In the genomic region with DNA sequence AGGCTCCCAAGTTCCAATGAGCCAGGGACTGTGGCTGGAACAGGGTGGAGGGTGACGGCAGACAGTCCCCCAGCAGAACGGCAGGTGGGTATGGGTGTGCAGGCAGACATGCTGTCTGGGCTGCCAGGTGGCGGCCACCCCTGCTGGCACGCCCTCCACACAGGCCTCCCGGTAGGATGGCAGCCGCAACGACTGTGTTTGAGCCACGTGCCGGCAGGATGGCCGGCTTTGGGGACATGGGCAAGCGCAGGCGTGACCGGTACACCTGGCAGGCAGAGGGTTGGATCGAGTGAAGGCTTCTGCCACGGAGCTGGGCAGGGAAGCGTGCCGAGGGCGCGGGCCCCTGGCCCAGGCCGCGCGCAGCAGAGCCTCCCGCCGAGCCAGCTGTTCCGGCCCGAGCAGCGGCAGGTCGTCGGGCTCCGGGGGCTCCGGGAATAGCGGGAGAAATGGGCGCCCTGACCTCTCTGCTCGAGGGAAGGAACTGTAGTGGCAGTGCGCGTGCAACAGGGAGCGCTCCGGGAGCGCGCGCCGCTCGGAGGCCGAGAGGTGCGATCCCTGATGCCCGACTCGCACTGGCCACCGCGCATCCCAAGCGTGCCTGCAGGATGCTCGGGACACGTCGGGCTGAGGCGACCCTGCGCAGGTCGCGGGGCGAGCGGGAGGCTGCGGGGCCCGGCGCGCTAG, we compare ENCODE assay signal across 8 mouse cellular contexts. TPM values are rescaled to one million over a fixed set of nuclear protein-coding genes. Genes with fewer than 3 reads are reported as not detected.
DNase-seq lines count a peak whose midpoint lies in the region; ATAC-seq and TF ChIP-seq lines count a peak whose summit lies in the region.

No protein-coding gene starts in this region.

- peak overlapping the region; percentile 67 for H3K9ac ChIP-seq in neural tube, embryonic 13.5 days

- no peak overlapping the region for H3K27ac ChIP-seq in spleen, adult 2 months (ENCODE audit: insufficient read depth, low read length)
- no peak overlapping the region for H3K27ac ChIP-seq in neural tube, embryonic 13.5 days (replicated peaks)

- 4% methylated on average over 63 of the region's 63 CpGs for WGBS in spleen, adult 2 months
- WGBS in neural tube, embryonic 13.5 days, result 2% methylated on average over 60 of the region's 63 CpGs

- peaks cover 12% of the 10 kb centered on the region for H3K27me3 ChIP-seq in spleen, adult 2 months (ENCODE audit: control insufficient read depth, insufficient read depth, low read length)
- H3K27me3 ChIP-seq in neural tube, embryonic 13.5 days, result peaks cover 88% of the 10 kb centered on the region

- peaks cover 4% of the 10 kb centered on the region; the same call in 1 of the 2 replicates for H3K36me3 ChIP-seq in spleen, adult 2 months (ENCODE audit: control insufficient read depth, insufficient read depth, low read length)
- peaks cover under 1% of the 10 kb centered on the region; the same call in 1 of the 2 replicates for H3K36me3 ChIP-seq in neural tube, embryonic 13.5 days

- no peak for ATAC-seq in neural tube, embryonic 13.5 days (ENCODE audit: low read depth)

- TF ChIP-seq CTCF in spleen, adult 2 months (IDR thresholded peaks at IDR 0.05; ENCODE audit: extremely low read depth, insufficient read depth, insufficient read length, insufficient replicate concordance), result no peak

- DNase-seq in adrenal gland, postnatal 10 days, result peak; percentile 56
- no peak for DNase-seq in adrenal gland, adult 18-20 months (ENCODE audit: low spot score in 2 of 2)
- DNase-seq in spleen, adult 2 months (ENCODE audit: low read depth in 1 of 2, low spot score in 2 of 2), result no peak
- no peak for DNase-seq in spleen, adult 12 weeks (ENCODE audit: low spot score)
- peak; percentile 46 for DNase-seq in kidney, postnatal 10 days
- no peak for DNase-seq in frontal cortex, adult 2 months (ENCODE audit: extremely low spot score in 1 of 2, low spot score in 1 of 2)
- no peak for DNase-seq in thymus, postnatal 36 days

- H3K9me3 ChIP-seq in neural tube, embryonic 13.5 days, result no peaks in the 10 kb centered on the region

- peak overlapping the region; percentile 75 for H3K4me2 ChIP-seq in neural tube, embryonic 13.5 days

- H3K4me3 ChIP-seq in spleen, adult 2 months (ENCODE audit: extremely low read depth, insufficient read depth, insufficient read length), result peak overlapping the region; percentile 19; the same call in 1 of the 2 replicates
- H3K4me3 ChIP-seq in neural tube, embryonic 13.5 days, result peak overlapping the region; percentile 45

- H3K4me1 ChIP-seq in spleen, adult 2 months (ENCODE audit: control insufficient read depth, insufficient read depth, insufficient read length), result peaks cover 12% of the 10 kb centered on the region
- peaks cover 57% of the 10 kb centered on the region for H3K4me1 ChIP-seq in neural tube, embryonic 13.5 days (replicated peaks)

- TF ChIP-seq POLR2A in spleen, adult 2 months (IDR thresholded peaks at IDR 0.05; ENCODE audit: low read depth, low read length), result no peak

RNA-seq across cellular contexts. Expression of a gene that starts 17.2 kb away (rescaled TPM):
- under 1 TPM; 0.61 to 0.75 TPM for total RNA-seq in adrenal gland, postnatal 10 days (2021)
- 10 to 100 TPM in 1 of 2 experiments, 1 to 10 TPM in 1; 2.2 to 10.6 TPM for total RNA-seq in adrenal gland, adult 18-20 months (2021)
- polyA plus RNA-seq in spleen, adult 2 months (2012; rRNA removed), result 9.5 and 13.7 TPM in 2 replicates
- 0.55 and 0.57 TPM in 2 replicates for polyA plus RNA-seq in neural tube, embryonic 13.5 days (2015; fragmentation: Nextera tagmentation; extraction: Ambion mirVana)
- 55.1 and 55.6 TPM in 2 replicates for polyA plus RNA-seq in frontal cortex, adult 2 months (2012; rRNA removed)

RNA-seq across cellular contexts. Expression of a gene that starts 27.0 kb away (rescaled TPM):
- 100 to 1,000 TPM; 368 to 383 TPM for total RNA-seq in adrenal gland, postnatal 10 days (2021)
- 1,000 to 10,000 TPM; 1,063 to 1,343 TPM for total RNA-seq in adrenal gland, adult 18-20 months (2021)
- polyA plus RNA-seq in spleen, adult 2 months (2012; rRNA removed), result 18.7 and 24.6 TPM in 2 replicates
- polyA plus RNA-seq in neural tube, embryonic 13.5 days (2015; fragmentation: Nextera tagmentation; extraction: Ambion mirVana), result 19.4 and 20.4 TPM in 2 replicates
- polyA plus RNA-seq in frontal cortex, adult 2 months (2012; rRNA removed), result 33.1 and 34.4 TPM in 2 replicates

RNA-seq across cellular contexts. Expression of a gene that starts 47.6 kb away (rescaled TPM):
- total RNA-seq in adrenal gland, postnatal 10 days (2021), result 10 to 100 TPM; 12.7 to 16.1 TPM
- 10 to 100 TPM; 43.9 to 59.6 TPM for total RNA-seq in adrenal gland, adult 18-20 months (2021)
- 1.1 TPM in 2 replicates for polyA plus RNA-seq in spleen, adult 2 months (2012; rRNA removed)
- polyA plus RNA-seq in neural tube, embryonic 13.5 days (2015; fragmentation: Nextera tagmentation; extraction: Ambion mirVana), result 0.65 and 1.1 TPM in 2 replicates
- 13.2 and 13.9 TPM in 2 replicates for polyA plus RNA-seq in frontal cortex, adult 2 months (2012; rRNA removed)

RNA-seq across cellular contexts. Expression of a gene that starts 57.1 kb away (rescaled TPM):
- total RNA-seq in adrenal gland, postnatal 10 days (2021), result not detected
- not detected for total RNA-seq in adrenal gland, adult 18-20 months (2021)
- not detected in 2 replicates for polyA plus RNA-seq in spleen, adult 2 months (2012; rRNA removed)
- polyA plus RNA-seq in neural tube, embryonic 13.5 days (2015; fragmentation: Nextera tagmentation; extraction: Ambion mirVana), result not detected in 2 replicates
- polyA plus RNA-seq in frontal cortex, adult 2 months (2012; rRNA removed), result 14.6 and 19.2 TPM in 2 replicates

Comparison
In these comparisons a context has a peak if more than half of its experiments do, and no peak if none do; other contexts are left out.
1. DNase-seq: peak in adrenal gland, postnatal 10 days (single experiment) and kidney, postnatal 10 days (single experiment); none in adrenal gland, adult 18-20 months (0 of 2), spleen, adult 2 months (0 of 2), spleen, adult 12 weeks (single experiment), frontal cortex, adult 2 months (0 of 2) and thymus, postnatal 36 days (0 of 2).